Mouse (Mus musculus): ENCODE measurements around the gene Spib.

The Spib gene

DNA sequence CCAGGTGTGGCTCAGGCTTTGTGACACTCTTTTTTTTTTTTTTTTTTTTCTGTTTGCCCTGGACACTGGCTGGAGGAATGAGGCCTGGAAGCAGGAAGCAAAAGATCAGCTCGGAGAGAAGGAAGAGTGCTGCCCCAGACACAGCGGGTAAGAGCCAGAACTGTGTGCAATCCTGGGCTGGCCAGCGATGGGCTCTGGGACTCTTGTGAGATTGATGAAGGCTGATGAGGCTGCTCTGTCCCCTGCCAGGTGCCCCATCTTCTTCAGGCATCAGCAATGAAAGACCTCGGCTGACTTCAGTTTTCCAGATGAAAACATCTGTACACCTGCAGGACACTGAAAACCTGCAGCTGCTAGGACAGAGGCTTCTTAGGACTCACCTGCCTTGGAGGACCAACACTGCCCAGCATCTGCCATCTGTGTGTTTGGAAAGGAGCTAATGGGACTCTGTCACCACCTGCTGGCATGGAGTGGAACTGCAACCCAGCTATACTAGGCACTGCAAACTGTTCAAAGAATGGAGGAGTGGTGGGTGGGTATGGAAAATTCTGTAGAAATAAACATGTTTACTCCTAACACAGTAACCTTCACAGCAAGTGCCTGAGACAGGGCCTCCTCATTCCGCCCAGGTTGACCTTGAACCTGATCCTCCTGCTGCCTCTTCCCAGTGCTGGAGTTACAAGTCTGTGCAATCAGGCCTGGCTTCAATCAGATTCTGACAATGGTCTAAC, 46.9 kb downstream of the Spib start:
- peak; percentile 42 to 81 for DNase-seq

DNA sequence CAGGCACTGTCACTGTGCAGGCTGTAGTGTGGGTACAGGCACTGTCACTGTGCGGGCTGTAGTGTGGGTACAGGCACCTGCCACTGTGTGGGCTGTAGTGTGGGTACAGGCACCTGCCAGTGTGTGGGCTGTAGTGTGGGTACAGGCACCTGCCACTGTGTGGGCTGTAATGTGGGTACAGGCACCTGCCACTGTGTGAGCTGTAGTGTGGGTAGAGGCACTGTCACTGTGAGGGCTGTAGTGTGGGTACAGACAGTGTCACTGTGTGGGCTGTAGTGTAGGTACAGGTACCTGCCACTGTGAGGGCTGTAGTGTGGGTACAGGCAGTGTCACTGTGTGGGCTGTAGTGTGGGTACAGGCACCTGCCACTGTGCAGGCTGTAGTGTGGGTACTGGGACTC, 47.8 kb downstream of the Spib start:
- DNase-seq = no peak

GRCm38 (mm10) chr7:44482836-44483435, 48.9 kb downstream of the Spib start:
- DNase-seq = no peak

Measured in kidney, adult 8-10 months (tissue).